Mouse (Mus musculus): ENCODE results near the gene Lsamp. TPM values are rescaled to one million over a fixed set of nuclear protein-coding genes. Genes with fewer than 3 reads are reported as not detected.

Lsamp gene
- polyA plus RNA-seq, 1 experiment from 2014 or later: 0.68 TPM

DNA sequence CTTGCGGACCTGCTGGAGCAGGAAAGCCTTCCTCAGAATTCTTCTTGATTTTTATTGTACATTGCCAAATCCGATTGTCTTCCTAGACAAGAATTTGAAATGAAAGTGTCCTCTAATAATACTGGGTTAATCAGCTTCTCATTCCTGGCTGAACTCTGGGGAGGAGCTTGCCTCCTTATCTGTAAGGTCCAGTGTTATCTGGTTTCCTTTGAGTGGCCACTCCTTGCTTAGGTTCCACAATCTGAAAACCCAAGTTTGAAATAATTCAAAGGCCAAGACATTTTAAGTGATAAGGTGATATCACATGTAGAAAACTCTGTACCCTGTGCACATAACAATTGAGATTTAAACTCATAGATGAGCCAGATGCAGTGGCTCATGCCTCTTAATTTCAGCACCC, 975.0 kb downstream of the Lsamp start:
- Histone ChIP-seq H3K27me3 (ENCODE audit: control insufficient read depth, insufficient read depth, low read length) (no peaks in the 10 kb centered on the region), H3K4me2 (ENCODE audit: low read depth, low read length) (no peak overlapping the region), H3K9me3 (replicated peaks; ENCODE audit: control insufficient read depth, low read length) (no peaks in the 10 kb centered on the region), H3K27ac (ENCODE audit: low read length) (no peak overlapping the region), H3K9ac (ENCODE audit: low read length) (no peak overlapping the region), H3K4me3 (ENCODE audit: low read length) (no peak overlapping the region), H3K36me3 (ENCODE audit: control insufficient read depth, insufficient read depth) (no peaks in the 10 kb centered on the region), H3K4me1 (ENCODE audit: control insufficient read depth, insufficient read depth, low read length) (no peaks in the 10 kb centered on the region)
- no peak for ATAC-seq (replicated peaks; ENCODE audit: extremely low read depth, insufficient read depth, low FRiP score)
- WGBS: 43% methylated on average over 2 of the region's 2 CpGs

DNA sequence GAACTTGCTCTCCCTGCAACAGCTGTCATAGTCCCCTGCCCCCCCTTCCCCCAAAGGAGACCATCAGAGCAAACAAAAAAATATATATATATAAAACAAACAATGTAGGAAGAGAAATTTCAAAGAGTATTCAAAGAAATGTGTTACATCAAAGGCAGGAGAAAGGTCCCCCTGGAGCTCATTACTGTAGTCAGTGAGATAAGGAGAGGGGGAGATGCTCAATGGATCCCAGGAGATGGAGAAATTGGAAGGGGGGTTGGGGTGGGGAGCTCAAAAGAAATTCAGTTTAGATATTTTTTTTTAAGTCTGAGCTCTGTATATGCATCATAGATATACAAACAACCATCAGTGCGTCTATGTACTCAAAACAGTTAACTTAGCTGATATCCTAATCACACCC, 976.4 kb downstream of the Lsamp start:
- no peaks in the 10 kb centered on the region for H3K4me1 ChIP-seq (ENCODE audit: control insufficient read depth, insufficient read depth, low read length)
- no peak overlapping the region for H3K4me2 ChIP-seq (ENCODE audit: low read depth, low read length)
- no peak for ATAC-seq (replicated peaks; ENCODE audit: extremely low read depth, insufficient read depth, low FRiP score)
- H3K27ac ChIP-seq (ENCODE audit: low read length): no peak overlapping the region
- WGBS: 67% methylated on average over 1 of the region's 1 CpGs
- no peak overlapping the region for H3K9ac ChIP-seq (ENCODE audit: low read length)
- H3K36me3 ChIP-seq (ENCODE audit: control insufficient read depth, insufficient read depth): no peaks in the 10 kb centered on the region
- H3K27me3 ChIP-seq (ENCODE audit: control insufficient read depth, insufficient read depth, low read length): no peaks in the 10 kb centered on the region
- no peak overlapping the region for H3K4me3 ChIP-seq (ENCODE audit: low read length)
- H3K9me3 ChIP-seq (replicated peaks; ENCODE audit: control insufficient read depth, low read length): no peaks in the 10 kb centered on the region

DNA sequence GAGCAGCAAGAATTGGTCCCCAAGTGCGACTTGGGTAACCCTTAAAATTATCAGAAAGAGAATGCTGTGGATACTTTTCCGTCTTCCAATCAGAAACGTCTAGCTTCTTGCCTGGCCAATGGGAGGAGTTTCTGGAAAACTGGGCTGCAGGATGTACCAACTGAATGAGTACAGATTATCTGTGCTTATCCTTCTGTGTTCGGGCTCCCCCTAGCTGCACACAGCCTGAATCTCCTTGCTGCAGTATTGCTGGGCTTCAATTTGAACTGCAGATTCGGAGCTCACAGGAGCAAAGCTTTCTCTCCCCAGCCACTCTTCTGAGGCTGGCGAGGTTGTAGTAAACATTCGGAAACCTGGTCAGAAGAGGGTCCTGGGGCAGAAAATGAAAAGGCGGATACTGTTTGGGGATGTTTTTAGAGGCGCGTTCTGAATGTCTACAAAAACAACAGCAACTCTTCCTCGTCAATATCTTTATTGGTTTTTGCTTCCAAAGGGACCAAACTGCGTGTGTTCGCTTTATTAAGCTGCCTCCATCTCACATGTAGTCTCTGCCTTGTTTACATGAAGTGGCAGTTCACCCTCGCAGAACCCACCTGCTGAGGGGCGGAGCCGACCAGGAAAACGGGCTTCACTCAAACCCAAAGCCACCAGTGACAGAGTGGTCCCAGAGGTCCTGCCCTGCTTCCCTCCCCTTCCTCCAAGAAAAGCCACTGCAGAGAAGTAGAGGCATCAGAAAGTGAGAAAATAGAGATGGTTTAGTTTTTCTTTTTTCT, 984.1 kb downstream of the Lsamp start:
- Histone ChIP-seq H3K9ac (ENCODE audit: low read length) (peak overlapping the region; percentile 43; the same call in 1 of the 2 replicates), H3K4me1 (ENCODE audit: control insufficient read depth, insufficient read depth, low read length) (no peaks in the 10 kb centered on the region), H3K4me3 (ENCODE audit: low read length) (peak overlapping the region; percentile 38), H3K27me3 (ENCODE audit: control insufficient read depth, insufficient read depth, low read length) (no peaks in the 10 kb centered on the region), H3K9me3 (replicated peaks; ENCODE audit: control insufficient read depth, low read length) (no peaks in the 10 kb centered on the region), H3K27ac (ENCODE audit: low read length) (no peak overlapping the region), H3K4me2 (ENCODE audit: low read depth, low read length) (peak overlapping the region; percentile 64), H3K36me3 (ENCODE audit: control insufficient read depth, insufficient read depth) (no peaks in the 10 kb centered on the region)
- WGBS: 26% methylated on average over 17 of the region's 17 CpGs
- ATAC-seq (replicated peaks; ENCODE audit: extremely low read depth, insufficient read depth, low FRiP score): peak; percentile 80

DNA sequence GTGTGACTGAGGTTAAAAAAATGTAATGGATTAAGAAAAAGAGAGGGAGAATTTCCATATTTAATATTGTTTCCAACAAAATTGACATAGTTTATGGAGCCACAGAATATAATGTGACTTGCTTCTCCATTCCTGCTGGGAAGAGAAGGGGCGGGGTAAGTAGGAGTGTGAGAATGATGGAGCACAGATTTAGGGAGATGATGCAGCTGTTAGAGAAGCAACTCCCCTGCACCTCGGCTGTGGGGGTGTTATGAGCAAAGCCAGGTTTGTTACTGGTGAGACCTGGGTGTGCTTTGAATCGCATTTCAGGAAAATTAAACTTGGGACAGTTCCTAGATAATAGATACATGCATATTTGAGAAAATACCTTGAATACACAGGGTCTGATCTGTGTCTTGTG, 987.2 kb downstream of the Lsamp start:
- H3K27ac ChIP-seq (ENCODE audit: low read length): no peak overlapping the region
- H3K9me3 ChIP-seq (replicated peaks; ENCODE audit: control insufficient read depth, low read length): no peaks in the 10 kb centered on the region
- no peaks in the 10 kb centered on the region for H3K36me3 ChIP-seq (ENCODE audit: control insufficient read depth, insufficient read depth)
- no peak overlapping the region for H3K9ac ChIP-seq (ENCODE audit: low read length)
- H3K4me1 ChIP-seq (ENCODE audit: control insufficient read depth, insufficient read depth, low read length): no peaks in the 10 kb centered on the region
- H3K4me3 ChIP-seq (ENCODE audit: low read length): no peak overlapping the region
- no peak overlapping the region for H3K4me2 ChIP-seq (ENCODE audit: low read depth, low read length)
- ATAC-seq (replicated peaks; ENCODE audit: extremely low read depth, insufficient read depth, low FRiP score): no peak
- H3K27me3 ChIP-seq (ENCODE audit: control insufficient read depth, insufficient read depth, low read length): no peaks in the 10 kb centered on the region
- WGBS: 59% methylated on average over 3 of the region's 3 CpGs

DNA sequence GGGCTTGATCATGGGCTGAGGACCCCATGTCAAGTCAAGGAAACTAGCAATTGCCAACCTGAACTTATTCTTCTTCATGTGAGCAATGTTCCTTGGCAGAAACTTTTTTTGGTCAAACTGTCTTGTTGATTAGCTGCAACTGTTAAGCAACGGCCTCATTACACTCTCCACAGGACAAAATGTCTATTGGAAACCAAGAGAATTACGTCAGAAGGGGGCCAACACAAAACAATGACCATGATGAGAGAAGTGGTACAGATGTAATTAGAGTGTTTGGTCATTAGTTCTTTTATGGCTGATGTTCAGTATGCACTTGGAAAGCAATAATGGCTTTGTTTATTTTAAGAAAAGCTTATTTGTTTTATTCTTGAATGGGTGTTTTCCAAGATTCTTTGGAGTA, 989.9 kb downstream of the Lsamp start:
- no peak overlapping the region for H3K4me3 ChIP-seq (ENCODE audit: low read length)
- ATAC-seq (replicated peaks; ENCODE audit: extremely low read depth, insufficient read depth, low FRiP score): no peak
- no peak overlapping the region for H3K4me2 ChIP-seq (ENCODE audit: low read depth, low read length)
- H3K27ac ChIP-seq (ENCODE audit: low read length): no peak overlapping the region
- H3K4me1 ChIP-seq (ENCODE audit: control insufficient read depth, insufficient read depth, low read length): no peaks in the 10 kb centered on the region
- no peaks in the 10 kb centered on the region for H3K27me3 ChIP-seq (ENCODE audit: control insufficient read depth, insufficient read depth, low read length)
- WGBS: 61% methylated on average over 2 of the region's 2 CpGs
- H3K9me3 ChIP-seq (replicated peaks; ENCODE audit: control insufficient read depth, low read length): no peaks in the 10 kb centered on the region
- H3K9ac ChIP-seq (ENCODE audit: low read length): no peak overlapping the region
- no peaks in the 10 kb centered on the region for H3K36me3 ChIP-seq (ENCODE audit: control insufficient read depth, insufficient read depth)

DNA sequence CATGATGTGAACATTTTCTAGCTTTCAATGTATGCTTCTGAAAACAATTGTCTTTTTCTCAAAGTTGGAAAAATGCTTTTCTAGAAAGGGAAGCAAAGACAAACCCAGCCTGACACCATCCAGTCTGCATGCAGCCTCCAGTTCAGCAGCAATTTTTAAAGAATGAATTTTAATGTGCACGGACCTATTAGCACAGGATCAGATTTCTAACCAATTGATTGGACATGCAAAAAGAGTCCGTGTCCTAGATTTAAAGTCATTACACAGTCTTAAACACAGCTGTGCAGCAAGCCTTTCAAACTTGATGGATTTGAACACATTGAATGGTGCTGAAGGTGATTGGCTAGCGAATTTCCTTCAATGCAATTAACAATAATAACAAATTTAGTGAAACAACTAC, 998.9 kb downstream of the Lsamp start:
- H3K4me3 ChIP-seq (ENCODE audit: low read length): no peak overlapping the region
- no peaks in the 10 kb centered on the region for H3K27me3 ChIP-seq (ENCODE audit: control insufficient read depth, insufficient read depth, low read length)
- WGBS: 60% methylated on average over 3 of the region's 3 CpGs
- no peaks in the 10 kb centered on the region for H3K36me3 ChIP-seq (ENCODE audit: control insufficient read depth, insufficient read depth)
- no peak for ATAC-seq (replicated peaks; ENCODE audit: extremely low read depth, insufficient read depth, low FRiP score)
- no peak overlapping the region for H3K27ac ChIP-seq (ENCODE audit: low read length)
- no peaks in the 10 kb centered on the region for H3K4me1 ChIP-seq (ENCODE audit: control insufficient read depth, insufficient read depth, low read length)
- no peaks in the 10 kb centered on the region for H3K9me3 ChIP-seq (replicated peaks; ENCODE audit: control insufficient read depth, low read length)
- H3K9ac ChIP-seq (ENCODE audit: low read length): no peak overlapping the region
- H3K4me2 ChIP-seq (ENCODE audit: low read depth, low read length): no peak overlapping the region

DNA sequence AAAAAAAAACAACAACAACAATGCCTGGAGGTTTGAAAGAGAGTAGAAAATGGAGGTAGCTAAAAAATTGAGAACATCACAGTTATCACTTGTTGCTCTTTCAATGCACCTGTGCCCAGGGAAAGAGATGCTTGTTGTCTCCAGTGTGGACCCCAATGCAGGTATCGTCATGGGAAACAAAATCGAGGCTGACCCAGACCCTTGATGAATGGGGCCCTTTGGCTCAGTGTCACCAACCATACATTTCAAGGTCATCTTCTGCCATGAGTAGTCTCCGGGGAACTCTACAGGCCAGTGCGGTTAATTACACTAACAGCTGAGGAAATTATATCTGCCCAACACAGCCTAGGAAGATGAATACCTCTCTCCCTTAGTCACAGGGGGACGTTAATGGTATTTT, 1023.4 kb downstream of the Lsamp start:
- Histone ChIP-seq H3K27me3 (ENCODE audit: control insufficient read depth, insufficient read depth, low read length) (no peaks in the 10 kb centered on the region), H3K4me3 (ENCODE audit: low read length) (no peak overlapping the region), H3K9me3 (replicated peaks; ENCODE audit: control insufficient read depth, low read length) (no peaks in the 10 kb centered on the region), H3K4me2 (ENCODE audit: low read depth, low read length) (no peak overlapping the region), H3K9ac (ENCODE audit: low read length) (no peak overlapping the region), H3K27ac (ENCODE audit: low read length) (no peak overlapping the region), H3K36me3 (ENCODE audit: control insufficient read depth, insufficient read depth) (no peaks in the 10 kb centered on the region), H3K4me1 (ENCODE audit: control insufficient read depth, insufficient read depth, low read length) (no peaks in the 10 kb centered on the region)
- WGBS: 82% methylated on average over 5 of the region's 5 CpGs
- ATAC-seq (replicated peaks; ENCODE audit: extremely low read depth, insufficient read depth, low FRiP score): no peak

DNA sequence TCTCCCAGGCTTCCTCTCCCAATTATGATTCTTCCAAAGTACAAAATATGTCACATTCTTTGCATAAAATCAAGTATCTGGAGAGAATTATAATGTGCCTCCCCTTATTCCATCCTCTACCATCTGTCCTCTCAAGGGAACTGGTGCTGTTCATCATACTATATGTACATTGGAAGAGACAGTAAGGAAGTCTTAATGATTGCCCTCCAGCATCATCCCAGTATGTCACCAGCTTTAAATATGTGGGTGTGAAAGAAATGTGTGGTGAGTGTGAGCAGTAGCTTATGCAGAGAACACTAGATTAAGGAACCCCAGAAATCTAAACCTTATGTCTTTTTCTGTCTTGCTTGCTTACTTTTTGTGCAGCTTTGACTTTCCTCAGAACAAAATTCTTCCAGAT, 1050.6 kb downstream of the Lsamp start:
- no peak for ATAC-seq (replicated peaks; ENCODE audit: extremely low read depth, insufficient read depth, low FRiP score)
- no peaks in the 10 kb centered on the region for H3K4me1 ChIP-seq (ENCODE audit: control insufficient read depth, insufficient read depth, low read length)
- H3K27me3 ChIP-seq (ENCODE audit: control insufficient read depth, insufficient read depth, low read length): no peaks in the 10 kb centered on the region
- H3K9ac ChIP-seq (ENCODE audit: low read length): no peak overlapping the region
- H3K9me3 ChIP-seq (replicated peaks; ENCODE audit: control insufficient read depth, low read length): no peaks in the 10 kb centered on the region
- no peak overlapping the region for H3K4me3 ChIP-seq (ENCODE audit: low read length)
- no peak overlapping the region for H3K4me2 ChIP-seq (ENCODE audit: low read depth, low read length)
- no peaks in the 10 kb centered on the region for H3K36me3 ChIP-seq (ENCODE audit: control insufficient read depth, insufficient read depth)
- H3K27ac ChIP-seq (ENCODE audit: low read length): no peak overlapping the region

DNA sequence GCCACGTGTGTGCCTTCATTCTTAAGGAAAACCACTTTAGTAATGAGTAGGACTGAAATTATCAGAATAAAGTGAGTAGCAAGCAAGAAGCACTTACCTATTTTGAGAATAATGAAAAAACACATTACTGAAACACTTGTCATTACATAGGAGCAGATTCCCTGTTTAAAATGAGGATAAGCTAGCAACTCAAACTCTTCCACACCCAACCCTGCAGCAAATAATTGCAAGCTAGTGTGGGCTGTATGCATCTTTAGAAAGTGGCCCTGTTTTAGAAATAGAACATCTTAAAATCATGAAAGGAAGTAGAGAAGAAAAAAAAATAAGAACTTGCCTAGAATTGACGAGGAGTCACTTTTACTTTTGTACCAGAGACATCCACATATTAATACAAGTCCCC, 1057.5 kb downstream of the Lsamp start:
- Histone ChIP-seq H3K36me3 (ENCODE audit: control insufficient read depth, insufficient read depth) (no peaks in the 10 kb centered on the region), H3K4me2 (ENCODE audit: low read depth, low read length) (no peak overlapping the region), H3K4me3 (ENCODE audit: low read length) (no peak overlapping the region), H3K9me3 (replicated peaks; ENCODE audit: control insufficient read depth, low read length) (no peaks in the 10 kb centered on the region; the same call in 1 of the 2 replicates), H3K27ac (ENCODE audit: low read length) (no peak overlapping the region), H3K4me1 (ENCODE audit: control insufficient read depth, insufficient read depth, low read length) (no peaks in the 10 kb centered on the region), H3K27me3 (ENCODE audit: control insufficient read depth, insufficient read depth, low read length) (no peaks in the 10 kb centered on the region), H3K9ac (ENCODE audit: low read length) (no peak overlapping the region)
- WGBS: 61% methylated on average over 2 of the region's 2 CpGs
- ATAC-seq (replicated peaks; ENCODE audit: extremely low read depth, insufficient read depth, low FRiP score): no peak
